Mouse (Mus musculus): ENCODE results near the gene Epha7. TPM values are rescaled to one million over a fixed set of nuclear protein-coding genes. Genes with fewer than 3 reads are reported as not detected.

Epha7 gene
- total and polyA plus RNA-seq, 3 experiments = not detected

- Histone ChIP-seq H3K4me3 (ENCODE audit: control insufficient read depth in 1 of 2, insufficient read depth in 1 of 2, low read depth in 2 of 2, low read length in 2 of 2) (no peak overlapping the region), H3K27me3 (ENCODE audit: control insufficient read depth in 1 of 2, insufficient read depth in 2 of 2, low read length in 2 of 2) (no peaks in the 10 kb centered on the region)
- peak; percentile 4 for DNase-seq (ENCODE audit: low read depth, low spot score)
Measured at GRCm38 (mm10) chr4:28808800-28809199, 4.1 kb upstream of the Epha7 start.

DNA sequence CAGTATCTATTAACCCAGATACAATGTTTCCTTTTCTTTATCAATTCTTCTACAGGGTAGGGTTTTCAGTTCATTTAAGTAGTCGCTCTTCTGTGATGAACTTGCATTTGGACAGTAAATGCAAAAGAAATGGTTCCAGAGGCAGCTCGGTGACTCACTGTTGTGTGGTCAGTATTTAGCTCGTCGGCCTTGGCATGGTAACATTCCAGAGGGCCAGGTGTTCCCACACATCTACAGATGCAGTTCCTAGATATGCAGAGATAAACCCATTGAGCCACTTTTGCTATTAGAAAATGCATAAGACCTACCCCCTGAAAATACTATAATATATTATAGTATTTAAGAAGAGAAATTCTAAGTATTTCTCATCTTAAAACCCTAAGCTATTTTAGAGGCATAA is 3.2 kb upstream of the Epha7 start:
- DNase-seq (ENCODE audit: low read depth, low spot score) = no peak
- H3K4me1 ChIP-seq (ENCODE audit: control insufficient read depth in 1 of 2, insufficient read depth in 2 of 2, low read length in 2 of 2) = no peaks in the 10 kb centered on the region
- H3K36me3 ChIP-seq (ENCODE audit: control insufficient read depth in 1 of 2, insufficient read depth in 2 of 2, low read length in 2 of 2) = no peaks in the 10 kb centered on the region
- no peaks in the 10 kb centered on the region for H3K27me3 ChIP-seq (ENCODE audit: control insufficient read depth in 1 of 2, insufficient read depth in 2 of 2, low read length in 2 of 2)
- H3K79me2 ChIP-seq (ENCODE audit: control insufficient read depth, insufficient read depth, low read length, poor library complexity) = no peaks in the 10 kb centered on the region
- no peak overlapping the region for H3K9ac ChIP-seq (ENCODE audit: control insufficient read depth, low read depth, low read length, poor library complexity, severe bottlenecking)
- TF ChIP-seq SIN3A (IDR thresholded peaks at IDR 0.05; ENCODE audit: low read length) (no peak), RAD21 (IDR thresholded peaks at IDR 0.05; ENCODE audit: low read depth, low read length) (no peak), BHLHE40 (IDR thresholded peaks at IDR 0.05; ENCODE audit: borderline replicate concordance, low read depth, low read length) (no peak), CHD2 (IDR thresholded peaks at IDR 0.05; ENCODE audit: low read length) (no peak), POLR2A (IDR thresholded peaks at IDR 0.05; ENCODE audit: control insufficient read depth in 1 of 2, insufficient read depth in 1 of 2, low read depth in 1 of 2, low read length in 2 of 2, poor library complexity in 1 of 2) (no peak), MXI1 (IDR thresholded peaks at IDR 0.05; ENCODE audit: low read depth, low read length) (no peak), E2F4 (IDR thresholded peaks at IDR 0.05; ENCODE audit: borderline replicate concordance, low read depth, low read length) (no peak), MEF2A (IDR thresholded peaks at IDR 0.05; ENCODE audit: extremely low read depth, insufficient replicate concordance, low read depth, low read length, poor library complexity, severe bottlenecking) (no peak), CHD1 (IDR thresholded peaks at IDR 0.05; ENCODE audit: low read depth, low read length) (no peak), ZKSCAN1 (IDR thresholded peaks at IDR 0.05; ENCODE audit: low read depth, low read length) (no peak), USF1 (IDR thresholded peaks at IDR 0.05; ENCODE audit: low read depth, low read length) (no peak)
- no peaks in the 10 kb centered on the region for H3K9me3 ChIP-seq (replicated peaks; ENCODE audit: insufficient read depth, low read length)
- H3K4me3 ChIP-seq (ENCODE audit: control insufficient read depth in 1 of 2, insufficient read depth in 1 of 2, low read depth in 2 of 2, low read length in 2 of 2) = no peak overlapping the region
- no peak overlapping the region for H3K27ac ChIP-seq (ENCODE audit: control insufficient read depth, low read depth, low read length)

More at GRCm38 (mm10) chr4:28808800-28809199, 4.1 kb upstream of the Epha7 start:
- Histone ChIP-seq H3K4me1 (ENCODE audit: control insufficient read depth in 1 of 2, insufficient read depth in 2 of 2, low read length in 2 of 2) (no peaks in the 10 kb centered on the region), H3K36me3 (ENCODE audit: control insufficient read depth in 1 of 2, insufficient read depth in 2 of 2, low read length in 2 of 2) (no peaks in the 10 kb centered on the region), H3K79me2 (ENCODE audit: control insufficient read depth, insufficient read depth, low read length, poor library complexity) (no peaks in the 10 kb centered on the region), H3K9ac (ENCODE audit: control insufficient read depth, low read depth, low read length, poor library complexity, severe bottlenecking) (no peak overlapping the region), H3K27ac (ENCODE audit: control insufficient read depth, low read depth, low read length) (no peak overlapping the region), H3K9me3 (replicated peaks; ENCODE audit: insufficient read depth, low read length) (no peaks in the 10 kb centered on the region)
- peak in 1 of 3 experiments; percentile 14; a peak in 1 of 6 replicates for TF ChIP-seq CTCF (IDR thresholded peaks at IDR 0.05 in 2 of 3, conservative IDR thresholded peaks at IDR 0.05 in 1 of 3; ENCODE audit: control insufficient read depth in 1 of 3, insufficient read depth in 1 of 3, low read depth in 2 of 3, low read length in 3 of 3, poor library complexity in 1 of 3, severe bottlenecking in 1 of 3)
- 0 out of 2 replicates have a peak, but pooled peaks have one; percentile 28 for TF ChIP-seq SMC3 (IDR thresholded peaks at IDR 0.05; ENCODE audit: low read depth, low read length)
- TF ChIP-seq MAFK (IDR thresholded peaks at IDR 0.05; ENCODE audit: borderline replicate concordance, low read depth, low read length) = no peak
- TF ChIP-seq POLR2AphosphoS5 (IDR thresholded peaks at IDR 0.05; ENCODE audit: borderline replicate concordance, low read depth, low read length) = no peak
- no peak for TF ChIP-seq MYB (IDR thresholded peaks at IDR 0.05; ENCODE audit: low read depth, low read length)

Measured in MEL (cell line).